Mouse (Mus musculus): ENCODE results near the gene Slc41a1. TPM values are rescaled to one million over a fixed set of nuclear protein-coding genes. Genes with fewer than 3 reads are reported as not detected.

Gene Slc41a1
- polyA plus RNA-seq, 1 experiment from 2014 or later = 12.3 TPM

DNA sequence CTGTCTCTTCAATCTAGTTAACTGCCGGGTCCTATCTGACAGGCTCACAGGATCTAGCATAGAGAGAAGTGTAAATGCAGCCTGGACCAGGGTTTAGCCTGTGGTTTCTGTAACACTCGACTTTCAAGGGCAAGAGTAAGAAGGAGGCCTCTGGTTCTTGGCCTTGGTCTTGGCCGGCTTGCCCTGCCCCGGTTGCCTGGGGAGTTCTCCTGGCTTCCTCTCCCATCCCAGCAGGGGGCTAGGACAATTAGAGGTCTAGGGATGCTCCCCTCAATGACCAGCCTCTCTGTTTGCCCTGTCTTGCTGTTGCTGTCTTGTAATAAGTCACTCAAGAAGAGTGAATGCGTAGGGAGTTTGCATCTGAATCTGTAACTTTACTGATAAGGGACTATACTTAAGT, 2.0 kb downstream of the Slc41a1 start:
- peaks cover 44% of the 10 kb centered on the region for H3K36me3 ChIP-seq (replicated peaks)
- H3K27me3 ChIP-seq (replicated peaks; ENCODE audit: low read depth, poor library complexity, severe bottlenecking) = peaks cover 7% of the 10 kb centered on the region; the same call in 1 of the 2 replicates
- WGBS = 40% methylated on average over 5 of the region's 5 CpGs
- no peak overlapping the region for H3K27ac ChIP-seq (replicated peaks)
- no peaks in the 10 kb centered on the region for H3K9me3 ChIP-seq
- H3K4me3 ChIP-seq = peak overlapping the region; percentile 86
- peaks cover 54% of the 10 kb centered on the region for H3K4me1 ChIP-seq
- no peak for DNase-seq (ENCODE audit: low spot score)

DNA sequence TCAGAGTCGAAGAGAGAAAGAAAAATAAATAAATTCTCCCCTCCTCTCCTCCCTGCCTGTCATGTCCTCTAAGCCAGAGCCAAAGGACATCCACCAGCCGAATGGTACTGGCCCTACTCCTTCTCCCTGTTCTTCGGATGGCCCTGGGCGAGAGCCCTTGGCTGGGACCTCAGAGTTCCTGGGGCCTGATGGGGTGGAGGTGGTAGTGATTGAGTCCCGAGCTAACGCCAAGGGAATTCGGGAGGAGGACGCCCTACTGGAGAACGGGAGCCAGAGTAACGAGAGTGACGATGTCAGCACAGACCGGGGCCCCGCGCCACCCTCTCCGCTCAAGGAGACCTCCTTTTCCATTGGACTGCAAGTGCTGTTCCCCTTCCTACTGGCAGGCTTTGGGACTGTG, 3.3 kb downstream of the Slc41a1 start:
- no peaks in the 10 kb centered on the region for H3K9me3 ChIP-seq
- WGBS = 91% methylated on average over 15 of the region's 15 CpGs
- peaks cover 7% of the 10 kb centered on the region; the same call in 1 of the 2 replicates for H3K27me3 ChIP-seq (replicated peaks; ENCODE audit: low read depth, poor library complexity, severe bottlenecking)
- peaks cover 56% of the 10 kb centered on the region for H3K36me3 ChIP-seq (replicated peaks)
- no peak overlapping the region for H3K27ac ChIP-seq (replicated peaks)
- DNase-seq (ENCODE audit: low spot score) = no peak
- H3K4me1 ChIP-seq = peaks cover 57% of the 10 kb centered on the region
- H3K4me3 ChIP-seq = no peak overlapping the region

DNA sequence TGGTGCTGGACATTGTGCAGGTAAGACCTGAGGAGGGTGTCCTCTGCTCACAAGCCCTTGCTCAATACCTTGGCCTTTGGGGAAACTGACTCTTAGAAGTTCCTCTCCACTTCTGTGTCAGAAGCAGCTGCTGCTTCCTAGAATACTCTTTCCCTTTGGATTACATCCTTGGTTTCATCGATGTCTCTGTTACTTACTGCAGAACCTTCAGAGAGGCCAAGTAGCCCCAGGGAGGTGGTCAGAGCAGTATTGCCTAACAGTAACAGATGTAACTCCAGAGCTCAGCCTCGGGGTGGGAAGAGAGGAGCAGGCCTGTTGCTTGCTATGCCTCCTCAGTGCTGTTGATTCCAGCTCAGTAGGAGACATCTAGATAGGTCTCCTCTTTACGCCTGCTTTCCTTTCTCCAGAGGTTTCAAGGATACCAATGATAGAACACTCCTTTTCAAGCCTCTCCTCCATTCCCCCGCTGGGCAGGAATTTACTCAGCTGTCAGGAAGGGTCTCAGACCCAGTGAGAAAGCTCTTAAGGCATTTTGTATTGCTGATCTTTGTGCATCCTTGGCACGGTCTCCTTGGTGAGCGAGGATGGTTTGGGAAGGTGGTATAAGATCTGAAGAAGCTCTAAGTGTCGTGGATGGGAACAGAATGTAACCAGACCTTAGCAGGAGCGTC, 3.8 kb downstream of the Slc41a1 start:
- Histone ChIP-seq H3K4me1 (peaks cover 57% of the 10 kb centered on the region), H3K27me3 (replicated peaks; ENCODE audit: low read depth, poor library complexity, severe bottlenecking) (peaks cover 7% of the 10 kb centered on the region; the same call in 1 of the 2 replicates), H3K9me3 (no peaks in the 10 kb centered on the region), H3K36me3 (replicated peaks) (peaks cover 56% of the 10 kb centered on the region), H3K27ac (replicated peaks) (no peak overlapping the region), H3K4me3 (no peak overlapping the region)
- WGBS = 78% methylated on average over 8 of the region's 8 CpGs
- DNase-seq (ENCODE audit: low spot score) = no peak

DNA sequence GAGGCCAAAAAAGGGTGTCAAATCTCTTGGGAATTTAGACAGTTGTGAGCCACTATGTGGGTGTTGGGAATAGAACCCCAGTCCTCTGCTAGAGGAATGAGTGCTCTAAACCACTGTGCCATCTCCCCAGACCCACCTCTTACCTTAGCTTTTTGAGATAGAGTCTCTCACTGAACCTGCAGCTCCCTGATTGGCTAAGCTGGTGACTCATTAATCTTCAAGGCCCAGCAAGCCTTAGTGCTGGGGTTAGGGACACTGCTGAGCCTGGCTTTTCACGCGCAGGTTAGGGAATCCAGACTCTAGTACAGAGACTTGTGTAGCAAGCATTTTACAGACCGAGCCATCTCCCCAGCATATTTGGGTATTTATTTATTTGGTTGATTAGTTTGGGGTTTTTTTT, 9.7 kb downstream of the Slc41a1 start:
- 84% methylated on average over 3 of the region's 3 CpGs for WGBS
- H3K4me1 ChIP-seq = peaks cover 23% of the 10 kb centered on the region; the same call in 1 of the 2 replicates
- no peak overlapping the region for H3K27ac ChIP-seq (replicated peaks)
- no peaks in the 10 kb centered on the region for H3K27me3 ChIP-seq (replicated peaks; ENCODE audit: low read depth, poor library complexity, severe bottlenecking)
- DNase-seq (ENCODE audit: low spot score) = no peak
- H3K9me3 ChIP-seq = no peaks in the 10 kb centered on the region
- H3K36me3 ChIP-seq (replicated peaks) = peaks cover 70% of the 10 kb centered on the region
- H3K4me3 ChIP-seq = no peak overlapping the region

DNA sequence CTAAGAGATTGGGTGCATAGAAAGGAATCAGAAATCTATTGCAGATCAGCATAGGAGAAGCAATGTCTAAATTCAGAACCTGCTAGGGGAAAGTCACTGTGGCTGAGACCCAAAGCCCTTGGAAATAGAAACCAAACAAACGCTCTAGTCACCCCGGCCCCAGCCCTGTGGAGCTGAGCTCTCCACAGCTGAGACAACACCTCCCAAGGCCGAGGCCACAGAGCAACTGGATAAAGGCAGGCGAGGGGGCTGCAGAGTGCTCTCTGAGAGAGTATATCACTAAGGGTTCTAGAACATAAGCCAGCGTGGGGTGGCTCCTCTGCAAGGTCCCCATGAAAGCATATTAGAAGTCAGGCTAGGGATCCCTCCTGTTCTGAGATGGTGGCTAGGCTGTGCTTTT, 11.2 kb downstream of the Slc41a1 start:
- 76% methylated on average over 5 of the region's 5 CpGs for WGBS
- Histone ChIP-seq H3K4me1 (peaks cover 14% of the 10 kb centered on the region; the same call in 1 of the 2 replicates), H3K9me3 (no peaks in the 10 kb centered on the region), H3K27ac (replicated peaks) (no peak overlapping the region), H3K4me3 (no peak overlapping the region), H3K27me3 (replicated peaks; ENCODE audit: low read depth, poor library complexity, severe bottlenecking) (no peaks in the 10 kb centered on the region), H3K36me3 (replicated peaks) (peaks cover 70% of the 10 kb centered on the region)
- no peak for DNase-seq (ENCODE audit: low spot score)

DNA sequence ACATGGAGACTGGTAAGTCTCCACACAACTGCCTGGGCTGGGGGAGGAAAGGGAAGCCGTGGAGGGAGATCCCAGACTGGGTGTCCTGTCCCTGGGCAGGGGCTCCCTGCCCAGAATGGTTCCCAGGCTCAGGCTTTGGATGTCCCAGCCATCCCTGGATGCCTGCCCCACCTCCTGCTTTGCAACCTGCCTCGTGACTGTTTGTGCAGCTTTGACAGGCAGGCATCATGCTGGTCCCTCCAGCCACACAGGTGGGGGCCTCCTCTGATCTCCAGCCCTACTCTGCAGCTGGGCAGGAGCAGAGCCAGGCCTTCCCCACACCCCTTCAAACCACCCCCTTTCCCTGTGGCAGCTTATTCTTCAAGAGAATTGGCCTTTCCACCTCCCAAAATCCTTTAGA, 12.0 kb downstream of the Slc41a1 start:
- Histone ChIP-seq H3K36me3 (replicated peaks) (peaks cover 70% of the 10 kb centered on the region), H3K4me1 (peaks cover 6% of the 10 kb centered on the region; the same call in 1 of the 2 replicates), H3K4me3 (no peak overlapping the region), H3K27me3 (replicated peaks; ENCODE audit: low read depth, poor library complexity, severe bottlenecking) (no peaks in the 10 kb centered on the region), H3K27ac (replicated peaks) (no peak overlapping the region), H3K9me3 (no peaks in the 10 kb centered on the region)
- 63% methylated on average over 2 of the region's 2 CpGs for WGBS
- no peak for DNase-seq (ENCODE audit: low spot score)

DNA sequence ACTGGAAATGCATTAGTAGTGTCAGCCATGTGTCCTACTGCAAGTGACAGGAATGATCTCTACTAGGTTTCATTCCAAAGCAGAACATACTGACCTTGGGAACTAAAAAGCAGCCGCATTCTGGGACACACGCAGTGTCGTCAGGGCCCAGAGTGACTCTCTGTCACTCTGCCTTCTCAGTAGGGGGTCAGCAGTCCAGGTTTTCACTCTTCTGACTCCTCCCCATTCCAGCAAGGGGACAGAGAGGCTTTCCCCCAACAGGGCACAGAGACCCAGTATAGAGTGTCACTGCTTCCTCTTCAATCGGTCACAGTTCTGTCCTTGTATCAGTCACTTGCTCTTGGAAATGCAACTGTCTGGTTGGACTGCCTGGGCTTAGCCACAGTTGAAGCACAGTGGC, 14.9 kb downstream of the Slc41a1 start:
- 81% methylated on average over 4 of the region's 4 CpGs for WGBS
- Histone ChIP-seq H3K36me3 (replicated peaks) (peaks cover 87% of the 10 kb centered on the region), H3K4me1 (0 out of 2 replicates have a peak, but pooled peaks cover 3% of the 10 kb centered on the region), H3K27me3 (replicated peaks; ENCODE audit: low read depth, poor library complexity, severe bottlenecking) (no peaks in the 10 kb centered on the region), H3K27ac (replicated peaks) (no peak overlapping the region), H3K4me3 (no peak overlapping the region), H3K9me3 (no peaks in the 10 kb centered on the region)
- DNase-seq (ENCODE audit: low spot score) = no peak

DNA sequence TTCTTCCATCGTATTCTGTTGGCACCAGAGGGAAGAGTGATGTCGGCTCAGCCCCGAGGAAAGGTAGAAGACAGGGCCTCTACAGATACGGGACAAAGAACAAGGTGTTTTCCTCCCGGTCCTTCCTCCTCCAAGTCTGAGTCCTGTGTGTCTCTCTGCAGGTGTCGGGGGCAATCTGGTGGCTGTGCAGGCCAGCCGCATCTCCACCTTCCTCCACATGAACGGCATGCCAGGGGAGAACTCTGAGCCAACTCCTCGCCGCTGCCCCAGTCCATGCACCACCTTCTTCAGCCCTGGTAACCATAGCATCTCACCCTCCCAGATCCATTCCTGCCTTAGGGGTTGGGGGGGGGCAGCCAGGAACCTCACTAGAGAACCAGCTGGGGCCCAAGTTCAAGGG, 16.5 kb downstream of the Slc41a1 start:
- Histone ChIP-seq H3K9me3 (no peaks in the 10 kb centered on the region), H3K36me3 (replicated peaks) (peaks cover 92% of the 10 kb centered on the region), H3K27ac (replicated peaks) (no peak overlapping the region), H3K4me1 (0 out of 2 replicates have a peak, but pooled peaks cover 3% of the 10 kb centered on the region), H3K4me3 (no peak overlapping the region), H3K27me3 (replicated peaks; ENCODE audit: low read depth, poor library complexity, severe bottlenecking) (no peaks in the 10 kb centered on the region)
- no peak for DNase-seq (ENCODE audit: low spot score)
- WGBS = 95% methylated on average over 10 of the region's 10 CpGs

DNA sequence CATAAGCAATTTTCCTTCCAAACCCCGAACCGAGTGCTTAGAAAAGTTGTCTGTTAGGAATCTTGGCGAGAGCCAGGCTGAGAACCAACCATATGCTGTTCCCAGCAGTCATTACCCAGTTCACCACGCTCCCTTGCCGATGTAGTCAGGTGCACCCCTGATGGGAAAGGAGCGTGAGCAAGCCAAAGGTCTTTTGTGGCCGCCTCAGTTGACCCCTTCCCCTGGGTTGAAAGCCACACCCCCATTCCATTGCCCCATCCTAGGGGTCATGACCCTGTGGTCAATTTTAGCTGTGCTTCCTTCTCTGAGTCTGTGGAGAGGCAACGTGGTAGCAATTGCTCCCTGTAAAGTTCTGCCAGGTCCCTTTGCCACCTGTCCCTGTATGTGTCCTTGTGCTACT, 17.6 kb downstream of the Slc41a1 start:
- H3K4me3 ChIP-seq = no peak overlapping the region
- no peak overlapping the region for H3K27ac ChIP-seq (replicated peaks)
- no peaks in the 10 kb centered on the region for H3K9me3 ChIP-seq
- H3K36me3 ChIP-seq (replicated peaks) = peaks cover 81% of the 10 kb centered on the region
- no peak for DNase-seq (ENCODE audit: low spot score)
- WGBS = 65% methylated on average over 8 of the region's 8 CpGs
- H3K4me1 ChIP-seq = no peaks in the 10 kb centered on the region
- no peaks in the 10 kb centered on the region for H3K27me3 ChIP-seq (replicated peaks; ENCODE audit: low read depth, poor library complexity, severe bottlenecking)

DNA sequence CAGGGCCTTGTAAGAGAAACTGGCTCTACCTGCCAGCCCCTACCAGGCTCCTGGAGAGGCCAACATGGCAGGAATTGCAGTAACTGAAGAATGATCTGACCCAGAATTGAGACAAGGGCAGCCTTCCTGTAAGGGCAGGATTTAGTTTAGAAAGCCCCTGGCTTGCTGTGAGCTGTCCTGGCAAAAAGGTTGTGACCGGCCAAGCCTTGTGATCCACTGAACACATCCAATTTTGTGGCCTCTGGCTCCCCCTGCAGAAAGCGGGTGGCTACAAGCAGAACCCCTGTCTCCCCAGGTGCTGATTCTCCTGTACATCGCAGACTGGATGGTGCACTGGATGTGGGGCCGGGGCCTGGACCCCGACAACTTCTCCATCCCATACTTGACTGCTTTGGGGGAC, 19.0 kb downstream of the Slc41a1 start:
- WGBS = 73% methylated on average over 5 of the region's 5 CpGs
- DNase-seq (ENCODE audit: low spot score) = peak; percentile 29
- no peak overlapping the region for H3K4me3 ChIP-seq
- H3K27me3 ChIP-seq (replicated peaks; ENCODE audit: low read depth, poor library complexity, severe bottlenecking) = no peaks in the 10 kb centered on the region
- peaks cover 67% of the 10 kb centered on the region for H3K36me3 ChIP-seq (replicated peaks)
- no peaks in the 10 kb centered on the region for H3K4me1 ChIP-seq
- H3K27ac ChIP-seq (replicated peaks) = no peak overlapping the region
- no peaks in the 10 kb centered on the region for H3K9me3 ChIP-seq

DNA sequence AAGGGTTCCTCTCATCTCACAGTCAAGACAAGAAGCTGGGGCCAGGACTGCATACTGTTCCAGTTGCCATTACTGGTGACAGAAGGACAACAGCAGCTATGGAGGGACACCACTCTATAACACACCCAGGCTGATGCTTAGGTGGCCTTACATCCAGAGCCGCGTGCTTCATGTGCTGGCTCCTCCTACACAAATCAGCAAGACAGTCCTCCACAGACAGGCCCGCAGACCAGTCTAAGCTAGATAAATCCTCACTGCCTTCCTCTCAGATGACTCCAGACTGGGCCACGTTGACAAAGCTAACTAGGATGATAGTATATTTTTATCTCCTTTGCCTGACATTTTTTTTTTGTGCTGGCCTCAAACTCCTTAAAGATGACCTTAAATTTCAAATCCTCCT, 34.5 kb downstream of the Slc41a1 start:
- Histone ChIP-seq H3K4me3 (no peak overlapping the region), H3K27me3 (replicated peaks; ENCODE audit: low read depth, poor library complexity, severe bottlenecking) (no peaks in the 10 kb centered on the region), H3K9me3 (no peaks in the 10 kb centered on the region), H3K27ac (replicated peaks) (no peak overlapping the region), H3K4me1 (no peaks in the 10 kb centered on the region), H3K36me3 (replicated peaks) (no peaks in the 10 kb centered on the region)
- no peak for DNase-seq (ENCODE audit: low spot score)
- WGBS = 81% methylated on average over 4 of the region's 4 CpGs

DNA sequence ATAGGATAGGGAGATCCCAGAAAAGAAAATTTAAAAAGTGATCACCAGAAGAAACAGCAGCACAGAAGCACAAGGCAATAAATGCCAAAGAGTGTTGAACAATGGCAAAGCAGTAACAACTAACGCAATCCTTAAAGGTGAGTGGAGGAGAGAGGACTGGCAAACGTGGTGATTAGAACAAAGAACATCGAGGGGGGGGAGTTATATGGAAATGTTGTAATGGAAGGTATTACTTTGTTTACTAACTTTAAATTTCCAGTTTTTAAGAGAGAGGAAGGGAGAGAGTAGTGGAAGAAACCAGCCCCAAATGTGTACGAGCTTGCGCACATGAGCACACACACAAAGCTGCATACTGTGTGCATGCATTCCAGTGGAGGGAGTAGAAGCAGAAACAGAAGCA, 38.3 kb downstream of the Slc41a1 start:
- Histone ChIP-seq H3K27ac (replicated peaks) (no peak overlapping the region), H3K9me3 (no peaks in the 10 kb centered on the region), H3K4me1 (peaks cover 7% of the 10 kb centered on the region), H3K27me3 (replicated peaks; ENCODE audit: low read depth, poor library complexity, severe bottlenecking) (peaks cover 18% of the 10 kb centered on the region), H3K4me3 (no peak overlapping the region), H3K36me3 (replicated peaks) (no peaks in the 10 kb centered on the region)
- DNase-seq (ENCODE audit: low spot score) = no peak
- 79% methylated on average over 5 of the region's 5 CpGs for WGBS

DNA sequence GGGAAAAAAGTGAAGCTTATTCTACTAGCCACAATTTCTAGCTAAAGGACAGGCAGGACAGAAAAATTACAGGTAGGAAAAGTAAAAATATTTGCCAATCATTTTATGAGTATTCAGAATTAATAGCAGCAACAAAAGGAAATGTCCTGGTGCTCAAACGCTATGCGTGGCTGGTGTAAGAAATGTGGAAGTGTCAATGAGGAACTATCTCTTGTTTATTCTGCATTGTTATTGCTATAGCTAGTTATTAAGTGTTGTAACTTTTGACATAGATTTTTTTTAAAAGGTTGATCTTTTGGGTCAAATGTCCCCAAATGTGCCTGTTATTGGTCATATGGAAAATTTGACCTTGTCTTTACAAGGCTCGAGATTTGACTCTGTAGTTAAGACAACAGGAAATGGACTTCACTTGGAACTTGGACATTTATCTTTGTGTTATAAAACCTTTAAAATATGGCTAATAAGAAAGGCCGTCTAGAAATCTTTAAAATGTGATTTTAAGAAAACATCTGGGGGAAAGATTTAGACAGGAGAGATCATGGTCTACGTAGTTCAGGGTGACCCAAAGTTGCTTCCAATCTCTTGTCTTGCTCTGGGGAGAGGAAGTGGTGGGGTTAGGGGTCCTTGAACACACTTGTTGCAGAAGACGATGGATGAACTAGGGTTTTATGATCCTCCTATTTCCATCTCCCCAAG, 39.2 kb downstream of the Slc41a1 start:
- Histone ChIP-seq H3K4me1 (peaks cover 7% of the 10 kb centered on the region), H3K27me3 (replicated peaks; ENCODE audit: low read depth, poor library complexity, severe bottlenecking) (peaks cover 18% of the 10 kb centered on the region), H3K36me3 (replicated peaks) (no peaks in the 10 kb centered on the region), H3K27ac (replicated peaks) (no peak overlapping the region), H3K4me3 (peak overlapping the region; percentile 73), H3K9me3 (no peaks in the 10 kb centered on the region)
- 77% methylated on average over 6 of the region's 6 CpGs for WGBS
- no peak for DNase-seq (ENCODE audit: low spot score)
